Mouse (Mus musculus): ENCODE measurements at regions not wholly inside any gene's neighbourhood (a gene's known extent, or its start where the extent isn't known, plus 50 kb on each side); places are given as distances from the start of the nearest gene placed in this dataset.

DNA sequence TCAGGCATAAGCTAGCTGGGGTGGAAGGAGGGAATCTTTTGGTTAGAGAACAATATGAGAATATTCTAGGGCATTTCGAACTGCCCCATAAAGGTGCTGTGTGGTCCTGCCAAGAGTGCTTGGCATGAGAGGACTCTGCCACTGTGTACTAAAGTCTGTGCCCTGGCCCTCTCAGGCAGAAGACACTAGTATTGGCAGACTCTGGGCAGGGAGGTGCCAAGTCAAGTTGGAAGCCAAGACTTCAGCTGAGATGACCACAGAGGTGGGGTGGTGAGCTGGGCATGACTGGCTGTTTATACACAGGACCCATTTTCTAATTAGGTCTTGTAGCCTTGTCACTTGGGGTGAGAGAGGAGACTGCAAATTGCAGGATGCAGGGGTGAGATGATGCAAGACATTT, 104.4 kb upstream of the Glra1 start:
- DNase-seq = no peak

DNA sequence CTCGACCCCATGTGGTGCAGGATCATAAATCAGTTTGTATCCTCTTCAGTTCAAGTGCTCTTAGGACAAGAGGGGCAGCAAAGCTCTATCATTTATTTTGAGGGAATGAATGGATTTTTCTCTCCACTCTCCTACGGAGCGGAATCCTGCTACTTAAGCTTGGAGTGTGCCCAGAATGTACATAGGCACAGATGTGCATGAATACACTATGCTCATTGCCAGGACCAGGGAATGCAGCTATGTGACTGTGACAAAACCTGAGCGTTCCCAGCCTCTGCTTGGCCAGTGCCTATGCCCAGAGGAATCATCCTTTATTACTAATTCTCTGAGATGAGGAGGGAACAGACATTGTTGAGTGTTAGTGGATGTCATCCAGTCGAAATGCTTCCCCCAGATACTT, 99.5 kb upstream of the Glra1 start:
- DNase-seq = no peak

DNA sequence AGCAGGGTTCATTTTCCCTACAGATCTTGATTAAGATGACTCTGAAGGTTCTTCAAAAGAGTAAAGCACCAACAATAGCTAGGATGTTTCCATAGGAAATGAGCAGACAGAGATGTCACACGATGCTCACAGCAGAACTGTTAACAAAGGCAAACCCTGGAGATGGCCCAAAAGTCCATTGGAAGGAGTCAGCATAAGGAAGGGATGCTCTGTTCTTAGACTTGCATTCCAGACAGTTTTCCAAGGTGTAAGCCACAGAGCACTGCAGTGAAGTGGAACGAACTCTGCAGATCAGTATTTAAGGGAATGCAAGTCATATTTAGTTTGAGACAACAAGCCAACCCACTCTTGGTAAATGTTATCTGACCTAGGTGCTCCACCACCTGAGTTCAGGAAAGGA, 93.9 kb upstream of the Glra1 start:
- DNase-seq = no peak

DNA sequence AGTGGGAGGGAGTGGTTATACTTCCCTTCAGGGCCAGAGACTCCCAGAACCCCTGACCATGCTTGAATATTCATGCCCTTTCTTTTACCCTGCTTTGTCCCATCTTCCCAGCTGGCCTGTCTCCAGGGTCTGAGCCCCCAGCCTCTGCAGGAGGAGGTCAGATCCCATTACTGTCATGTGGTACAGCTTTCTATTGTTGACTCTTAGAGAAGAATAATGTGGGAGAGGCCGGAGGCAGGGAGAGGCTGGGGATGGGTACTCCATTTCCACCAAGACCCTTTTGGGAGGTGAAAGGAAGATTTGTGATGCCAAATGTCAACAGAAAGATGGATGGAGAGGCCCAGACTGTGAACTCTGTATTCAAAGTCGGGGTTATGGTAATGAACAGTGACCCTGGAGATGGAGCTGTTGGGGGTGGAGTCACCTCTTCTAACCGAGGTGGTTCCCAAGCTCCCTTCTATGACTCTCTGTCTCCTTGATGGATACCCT, 77.1 kb upstream of the Glra1 start:
- no peak for DNase-seq

DNA sequence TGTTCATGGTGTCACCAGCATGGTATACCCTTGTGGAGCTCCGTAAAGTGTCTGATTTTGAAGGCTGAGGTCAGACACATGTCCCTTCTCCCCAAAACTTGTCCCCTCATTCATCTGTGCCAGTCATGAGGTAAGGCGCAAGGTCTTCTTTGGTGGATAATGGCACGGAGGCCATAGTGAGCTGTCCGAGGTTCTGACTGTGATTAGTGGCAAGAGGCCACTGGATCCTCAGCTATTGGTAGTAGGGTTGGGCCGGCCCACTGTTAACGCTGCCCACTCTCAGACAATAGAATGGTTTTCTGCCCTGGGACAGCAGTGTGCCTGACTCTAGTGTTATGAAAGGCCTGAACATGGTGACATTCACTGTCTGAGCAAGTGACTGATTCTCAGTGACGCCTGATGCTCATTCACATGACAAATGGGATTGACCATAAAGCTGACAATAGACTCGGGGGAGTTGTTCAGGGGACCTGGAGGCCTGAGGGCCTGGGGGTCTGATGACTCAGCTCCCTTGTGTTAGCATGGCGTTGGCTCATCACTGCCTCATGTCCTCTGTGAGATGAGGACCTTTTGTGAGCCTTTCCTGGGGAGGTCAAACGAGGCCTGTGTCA, 74.5 kb upstream of the Glra1 start:
- peak; percentile 4 to 12 for DNase-seq

DNA sequence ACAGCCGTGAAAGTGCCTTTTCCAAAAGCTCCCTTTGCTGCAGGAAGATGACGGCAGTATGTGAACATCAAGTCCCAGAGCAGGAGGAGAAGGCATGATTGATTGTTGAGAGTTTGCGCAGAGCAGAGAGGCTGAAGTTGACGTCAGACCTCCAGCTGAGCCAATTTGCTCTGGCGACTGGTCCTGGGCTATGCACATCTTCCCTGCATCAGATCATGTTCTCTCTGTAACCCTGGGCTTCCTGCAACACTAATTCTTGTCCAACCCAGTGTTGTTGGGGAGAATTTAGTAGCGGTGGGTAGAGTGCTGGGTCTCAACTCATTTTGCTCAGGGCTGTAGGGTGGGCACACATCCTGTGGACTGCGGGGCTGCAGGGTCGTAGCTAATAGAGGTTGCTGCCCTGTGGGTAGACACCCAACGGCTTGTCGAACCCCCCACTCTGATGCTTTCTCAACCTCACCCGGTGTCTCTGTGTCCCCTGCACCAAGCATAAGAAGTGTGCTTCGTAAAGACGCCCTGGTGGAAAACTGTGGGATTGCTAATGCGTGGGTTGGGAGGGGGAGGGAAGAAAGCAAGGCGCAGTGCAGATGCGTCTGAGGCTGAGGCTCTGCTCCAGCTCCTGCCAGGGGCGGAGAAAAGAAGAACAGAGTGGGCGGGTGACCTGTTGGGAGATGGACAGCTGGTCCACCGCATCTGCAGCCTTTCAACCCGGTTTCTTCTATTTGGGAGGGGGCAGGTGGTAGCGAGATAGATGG, 73.4 kb upstream of the Glra1 start:
- DNase-seq = no peak

DNA sequence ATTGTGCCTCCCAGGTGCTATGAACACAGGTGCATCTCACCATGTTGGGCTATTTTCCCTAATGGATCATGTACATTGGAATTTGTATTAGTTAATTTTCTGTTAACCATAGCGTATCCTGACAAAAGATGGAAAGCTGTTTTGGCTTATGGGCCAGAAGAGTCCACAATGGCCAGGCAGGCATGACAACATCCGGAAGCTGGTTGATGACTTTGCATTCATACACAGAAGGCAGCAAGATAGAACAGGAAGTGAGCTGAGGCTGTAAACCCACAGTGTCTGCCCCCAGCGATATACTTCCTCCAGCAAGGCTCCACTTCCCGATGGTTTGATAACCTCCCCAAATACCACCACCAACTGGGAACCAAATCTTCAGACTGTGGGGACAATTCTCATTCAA, 55.1 kb upstream of the Glra1 start:
- no peak for DNase-seq

DNA sequence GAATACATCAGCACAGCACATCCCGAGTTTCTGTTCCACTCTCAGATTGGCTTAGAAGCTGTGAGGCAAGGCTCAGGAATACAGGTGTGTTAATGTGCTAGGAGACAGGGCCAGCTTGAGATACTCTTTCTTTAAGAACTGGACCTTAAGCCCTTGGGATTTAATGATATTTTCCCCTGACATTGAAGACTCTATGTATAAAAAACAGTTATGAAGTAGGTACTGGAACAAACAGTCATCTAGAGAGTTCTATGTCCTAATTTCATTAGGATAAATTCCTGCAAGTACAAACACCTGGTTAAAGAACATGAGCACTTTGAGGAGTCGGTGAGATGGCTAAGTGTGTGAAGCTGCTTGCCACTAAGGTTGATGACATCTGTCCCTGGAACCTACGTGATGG, 54.3 kb upstream of the Glra1 start:
- DNase-seq = no peak

Data from adrenal gland, postnatal 36 days (tissue).